Mouse (Mus musculus) spleen, adult 2 months (tissue): ENCODE data around the gene Pygl.

Source experiments
- CTCF ChIP-seq: fragments of 200-500 bp; IDR thresholded peaks from 2 replicates; pipeline ENCODE4 v1.5.1; 2011; ENCODE audit warnings: mild to moderate bottlenecking, inconsistent platforms; ENCODE audit not compliant: insufficient read depth, insufficient read length, insufficient replicate concordance; ENCODE audit errors: extremely low read depth
- POLR2A ChIP-seq: fragments of 200-500 bp; IDR thresholded peaks from 2 replicates; pipeline ENCODE4 v1.6.1; 2011; ENCODE audit warnings: low read depth, low read length, inconsistent platforms

DNA sequence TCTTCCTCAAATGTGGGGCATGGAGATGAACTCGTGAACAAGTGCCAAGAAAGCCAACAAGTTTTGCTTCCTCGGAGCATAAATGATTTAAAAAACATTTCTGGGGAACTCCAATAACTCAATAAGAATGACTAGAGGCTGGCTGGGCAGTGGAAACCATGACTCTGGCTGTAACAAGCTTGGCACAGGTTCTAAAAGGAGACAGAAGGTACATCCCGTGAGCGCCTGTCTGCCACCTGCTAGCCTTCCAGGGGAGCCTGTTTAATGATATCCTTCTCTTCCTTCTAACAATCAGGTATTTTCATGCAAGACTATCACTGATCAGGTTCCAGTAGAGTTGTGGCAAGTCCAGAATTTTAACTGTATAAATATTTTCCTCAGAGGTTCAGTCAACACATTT lies 18.8 kb downstream of the Pygl start:
- TF ChIP-seq CTCF, result no peak
- no peak for TF ChIP-seq POLR2A
